Mouse (Mus musculus): ENCODE measurements at regions not wholly inside any gene's neighbourhood (a gene's known extent, or its start where the extent isn't known, plus 50 kb on each side); places are given as distances from the start of the nearest gene placed in this dataset.

GRCm38 (mm10) chr15:51725457-51725856, 2159.2 kb upstream of the Gm7489 start:
- TF ChIP-seq POLR2A (IDR thresholded peaks at IDR 0.05; ENCODE audit: low read depth, low read length) (no peak), CTCF (IDR thresholded peaks at IDR 0.05; ENCODE audit: borderline replicate concordance, insufficient read depth, low read length) (no peak)

Data from embryonic fibroblast, embryonic 13.5 days (primary cell).